Mouse (Mus musculus): Measurements from ENCODE around the gene Eaf2. TPM values are rescaled to one million over a fixed set of nuclear protein-coding genes. Genes with fewer than 3 reads are reported as not detected.
A peak's percentile ranks its signal among the peaks of the same experiment; 100 is the strongest.
"Not testable (repeated sequence)": the region's sequence is repeated elsewhere in the genome, so short reads cannot be mapped to it uniquely, and the experiment has no call there.

Gene Eaf2
- total RNA-seq, 2 experiments from 2014 or later, result 0.54 to 1.2 TPM

GRCm38 (mm10) chr16:36846894-36847293 lies 27.9 kb downstream of the Eaf2 start:
- DNase-seq (ENCODE audit: low spot score in 2 of 2), result not testable (repeated sequence)

- DNase-seq (ENCODE audit: low spot score in 2 of 2), result no peak
These were observed 46.0 kb downstream of the Eaf2 start for GRCm38 (mm10) chr16:36828820-36829219.

- DNase-seq (ENCODE audit: low spot score in 2 of 2), result peak; percentile 74 to 82
These were observed 46.6 kb downstream of the Eaf2 start, which contains the start of gene Iqcb1 for GRCm38 (mm10) chr16:36828054-36828786. Gene Iqcb1 (plus strand): TSS chr16:36828385.

GRCm38 (mm10) chr16:36827611-36828053 lies 47.2 kb downstream of the Eaf2 start:
- DNase-seq (ENCODE audit: low spot score in 2 of 2), result peak in 1 of 2 experiments; percentile 12

- DNase-seq (ENCODE audit: low spot score in 2 of 2), result no peak
These were observed 53.3 kb downstream of the Eaf2 start for GRCm38 (mm10) chr16:36821474-36821873.

GRCm38 (mm10) chr16:36820747-36821146 lies 54.1 kb downstream of the Eaf2 start:
- no peak for DNase-seq (ENCODE audit: low spot score in 2 of 2)

GRCm38 (mm10) chr16:36820016-36820415 lies 54.8 kb downstream of the Eaf2 start:
- DNase-seq (ENCODE audit: low spot score in 2 of 2), result no peak

- peak; percentile 75 to 79 for DNase-seq (ENCODE audit: low spot score in 2 of 2)
These were observed 57.4 kb downstream of the Eaf2 start for GRCm38 (mm10) chr16:36817321-36817926.

- no peak for DNase-seq (ENCODE audit: low spot score in 2 of 2)
These were observed 57.9 kb downstream of the Eaf2 start for GRCm38 (mm10) chr16:36816916-36817315.

- no peak for DNase-seq (ENCODE audit: low spot score in 2 of 2)
These were observed 61.1 kb downstream of the Eaf2 start for GRCm38 (mm10) chr16:36813680-36814079.

GRCm38 (mm10) chr16:36808616-36809015 lies 66.2 kb downstream of the Eaf2 start:
- DNase-seq (ENCODE audit: low spot score in 2 of 2), result no peak

GRCm38 (mm10) chr16:36802361-36802760 lies 72.4 kb downstream of the Eaf2 start:
- no peak for DNase-seq (ENCODE audit: low spot score in 2 of 2)

GRCm38 (mm10) chr16:36798334-36798733 lies 76.5 kb downstream of the Eaf2 start:
- DNase-seq (ENCODE audit: low spot score in 2 of 2), result no peak

GRCm38 (mm10) chr16:36794976-36795375 lies 79.8 kb downstream of the Eaf2 start:
- DNase-seq (ENCODE audit: low spot score in 2 of 2), result no peak

- no peak for DNase-seq (ENCODE audit: low spot score in 2 of 2)
These were observed 84.6 kb downstream of the Eaf2 start for GRCm38 (mm10) chr16:36790166-36790565.

GRCm38 (mm10) chr16:36786466-36786865 lies 88.3 kb downstream of the Eaf2 start:
- DNase-seq (ENCODE audit: low spot score in 2 of 2), result no peak

- DNase-seq (ENCODE audit: low spot score in 2 of 2), result peak; percentile 58 to 65
These were observed 90.0 kb downstream of the Eaf2 start, which contains the start of gene Slc15a2 for GRCm38 (mm10) chr16:36784594-36785313. Gene Slc15a2 (minus strand): TSS chr16:36784962.

- peak in 1 of 2 experiments; percentile 26 for DNase-seq (ENCODE audit: low spot score in 2 of 2)
These were observed 90.7 kb downstream of the Eaf2 start for GRCm38 (mm10) chr16:36784146-36784545.

- DNase-seq (ENCODE audit: low spot score in 2 of 2), result peak; percentile 30 to 42
These were observed 99.1 kb downstream of the Eaf2 start for GRCm38 (mm10) chr16:36775658-36776057.

- DNase-seq (ENCODE audit: low spot score in 2 of 2), result no peak
These were observed 101.8 kb downstream of the Eaf2 start for GRCm38 (mm10) chr16:36772996-36773395.

GRCm38 (mm10) chr16:36771703-36772102 lies 103.1 kb downstream of the Eaf2 start:
- DNase-seq (ENCODE audit: low spot score in 2 of 2), result no peak

- no peak for DNase-seq (ENCODE audit: low spot score in 2 of 2)
These were observed 103.6 kb downstream of the Eaf2 start for GRCm38 (mm10) chr16:36771244-36771643.
